Mouse (Mus musculus) thymus, postnatal 10 days (tissue): ENCODE measurements around the gene Kdelc1.

Source experiments
- DNase-seq, 2 experiments: peaks; one replicate each; pipeline ENCODE4 v3.0.0; 2021; ENCODE audit warnings: low spot score in 2 of 2

Gene Kdelc1

DNA sequence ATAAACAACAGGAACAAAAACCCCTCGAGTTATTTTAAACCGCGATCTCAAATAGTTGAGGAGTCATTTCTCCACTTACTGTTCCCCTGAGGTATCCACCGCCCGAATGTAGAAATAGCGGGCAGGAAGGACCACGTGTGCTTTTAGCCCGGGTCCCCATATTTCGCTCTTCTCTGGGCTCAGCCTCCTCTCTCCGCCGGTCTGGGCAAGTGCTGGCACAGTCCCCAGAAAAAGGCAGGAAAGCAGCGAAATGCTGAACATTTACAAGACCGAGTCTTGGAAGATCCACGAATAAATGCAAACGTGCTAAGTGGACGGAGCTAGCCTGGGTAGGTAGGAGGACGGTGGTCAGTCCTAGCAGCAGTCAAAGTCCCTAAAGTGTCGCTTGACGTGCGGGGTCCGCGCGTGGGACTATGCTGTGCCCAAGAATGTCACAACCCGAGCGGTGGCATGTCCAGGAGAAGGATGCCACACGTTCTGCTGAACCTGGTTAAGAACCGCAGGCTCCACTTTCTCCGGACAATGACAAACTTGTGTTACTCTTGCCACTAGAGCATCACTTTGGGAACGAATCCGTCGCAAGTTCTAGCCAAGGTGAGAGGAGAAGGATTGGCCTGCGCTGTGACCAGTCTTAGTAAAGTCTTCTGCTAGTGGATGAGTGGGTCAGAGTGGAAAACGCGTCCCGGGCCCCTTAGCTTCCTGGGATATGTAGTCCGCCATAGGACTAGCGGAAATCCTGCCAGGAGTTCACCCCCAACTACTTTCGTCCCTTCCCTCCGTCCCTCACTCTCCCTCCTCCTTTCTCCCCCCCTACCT, at the start of gene Kdelc1, which contains the start of gene Bivm:
Kdelc1 (minus strand) TSS at position 570 of the 816 bp plus-strand sequence.
Bivm (plus strand) TSS at position 719 of the 816 bp plus-strand sequence.
- DNase-seq, result peak; percentile 61 to 68

DNA sequence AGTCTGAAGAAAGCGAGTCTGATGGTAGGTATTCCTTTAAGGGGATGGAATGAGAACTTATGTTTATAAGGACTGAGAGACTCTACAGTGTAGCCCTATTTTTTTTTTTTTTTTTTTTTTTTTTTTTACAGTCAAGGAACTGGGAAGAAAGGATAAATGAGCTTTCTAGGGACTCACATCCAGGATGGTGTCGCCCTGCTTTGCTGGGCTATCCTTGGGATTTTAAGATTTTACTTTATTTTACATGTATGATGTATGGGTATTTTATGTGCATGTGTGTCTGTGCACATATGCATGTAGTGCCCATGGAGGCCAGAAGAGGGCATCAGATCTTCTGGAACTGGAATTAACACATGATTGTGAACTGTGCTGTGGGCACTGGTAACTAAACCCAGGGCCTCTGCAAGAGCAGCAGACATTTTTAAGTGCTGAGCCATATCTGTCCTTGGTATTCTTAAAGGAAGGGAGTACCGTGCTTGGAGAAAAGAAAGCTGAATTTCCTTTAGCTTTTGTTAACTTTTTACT, 49.3 kb upstream of the Kdelc1 start:
- no peak for DNase-seq

DNA sequence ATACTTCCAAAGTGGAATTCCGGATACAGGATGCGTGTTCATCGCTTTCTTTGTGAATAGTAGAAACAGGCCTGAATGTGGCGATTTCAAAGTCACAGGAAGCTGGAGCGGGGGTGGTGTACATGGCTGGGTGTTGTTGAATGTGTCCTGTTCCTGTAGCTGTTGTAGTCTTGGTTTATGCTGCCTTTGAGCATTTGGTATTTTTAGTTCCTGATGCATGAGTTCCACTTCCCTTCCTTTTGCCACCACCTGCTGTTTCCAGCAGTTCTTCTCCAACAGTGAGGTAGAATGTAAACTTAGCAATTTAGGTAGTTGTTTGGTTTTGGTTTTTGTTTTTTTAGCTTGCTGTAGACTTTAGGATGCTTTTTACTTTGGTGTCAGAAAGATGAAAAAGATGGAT, 43.8 kb upstream of the Kdelc1 start:
- DNase-seq, result no peak

DNA sequence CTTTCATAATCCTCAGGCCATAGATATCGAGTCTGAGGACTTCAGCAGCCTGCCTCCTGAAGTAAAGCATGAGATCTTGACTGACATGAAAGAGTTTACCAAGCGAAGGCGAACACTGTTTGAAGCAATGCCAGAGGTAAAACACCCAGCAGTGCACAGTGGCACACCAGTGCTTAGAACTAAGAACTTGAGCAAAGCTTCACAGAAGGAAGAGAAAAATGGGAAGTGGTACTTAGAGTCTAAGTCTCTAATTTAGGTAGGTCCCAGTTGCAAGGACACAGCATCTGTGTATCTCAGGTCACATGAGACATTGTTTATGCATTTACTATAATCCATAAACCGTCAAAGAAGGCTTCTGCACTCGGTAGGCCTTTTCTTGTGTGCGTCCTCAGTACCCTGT, 43.2 kb upstream of the Kdelc1 start:
- DNase-seq, result no peak

DNA sequence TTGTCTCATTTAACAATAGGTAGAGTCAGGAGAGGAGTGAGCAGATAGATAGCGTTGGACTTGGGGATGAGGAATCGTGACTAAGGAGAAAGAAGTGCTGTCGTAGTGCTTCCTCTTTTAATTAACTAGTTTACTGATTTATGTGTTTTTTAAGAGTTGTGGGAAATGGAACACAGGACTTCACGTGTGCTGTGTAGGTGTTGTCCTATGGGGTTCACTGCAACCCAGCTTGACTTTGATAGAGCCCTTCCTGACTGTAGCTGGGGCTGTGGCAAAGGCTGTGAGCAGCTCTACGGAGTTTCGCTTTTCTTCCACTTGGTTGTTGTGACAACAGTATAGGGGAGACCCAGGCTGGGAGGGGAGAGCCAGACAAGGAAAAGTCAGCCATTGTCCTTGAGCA, 39.7 kb upstream of the Kdelc1 start:
- no peak for DNase-seq

DNA sequence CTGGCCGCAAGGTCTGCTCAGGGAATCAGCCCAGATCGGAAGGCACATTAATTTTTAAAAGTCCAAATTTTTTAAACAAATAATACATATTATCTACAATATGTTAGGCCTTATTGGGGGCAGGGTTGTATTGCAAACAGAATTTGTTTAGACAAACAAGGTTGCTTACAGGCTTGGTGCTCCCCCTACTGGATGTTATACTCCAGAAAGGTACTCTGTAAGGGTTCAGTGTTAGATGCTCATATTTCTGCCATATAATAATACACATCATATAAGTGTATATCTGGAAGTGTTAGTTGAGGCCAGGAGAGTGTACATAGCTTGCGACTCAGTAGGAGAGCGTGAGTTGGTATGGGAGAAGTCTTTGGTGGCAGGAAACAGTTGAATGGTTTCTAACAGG, 36.7 kb upstream of the Kdelc1 start:
- peak in 1 of 2 experiments; percentile 39 for DNase-seq

- no peak for DNase-seq
These were observed 30.1 kb upstream of the Kdelc1 start for GRCm38 (mm10) chr1:44148706-44149105.

GRCm38 (mm10) chr1:44147563-44148381, 29.2 kb upstream of the Kdelc1 start, which contains the start of gene Ercc5:
Gene Ercc5, plus strand, starts transcription at chr1:44147744.
- peak; percentile 74 to 75 for DNase-seq

GRCm38 (mm10) chr1:44142747-44143146, 24.1 kb upstream of the Kdelc1 start:
- no peak for DNase-seq

DNA sequence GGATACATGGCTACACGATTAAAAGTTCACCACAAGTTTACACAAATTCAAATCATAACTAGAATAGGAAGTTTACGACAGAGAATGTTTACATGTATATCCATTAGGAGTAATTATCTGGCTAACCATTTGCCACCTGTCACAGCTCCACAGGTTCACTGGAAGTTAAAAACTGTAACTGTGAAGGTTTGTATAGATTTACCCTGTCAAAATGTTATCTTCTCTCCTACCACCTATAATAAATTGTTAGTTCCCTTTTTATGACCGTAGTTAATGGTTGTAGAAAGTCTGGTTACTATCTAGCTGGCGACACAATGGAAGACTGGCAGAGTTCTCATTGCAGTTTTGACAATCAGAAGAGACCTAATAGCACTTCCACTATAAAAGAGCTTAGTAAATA, 21.6 kb upstream of the Kdelc1 start:
- DNase-seq, result no peak

- DNase-seq, result no peak
These were observed 11.4 kb upstream of the Kdelc1 start for GRCm38 (mm10) chr1:44129929-44130581.

DNA sequence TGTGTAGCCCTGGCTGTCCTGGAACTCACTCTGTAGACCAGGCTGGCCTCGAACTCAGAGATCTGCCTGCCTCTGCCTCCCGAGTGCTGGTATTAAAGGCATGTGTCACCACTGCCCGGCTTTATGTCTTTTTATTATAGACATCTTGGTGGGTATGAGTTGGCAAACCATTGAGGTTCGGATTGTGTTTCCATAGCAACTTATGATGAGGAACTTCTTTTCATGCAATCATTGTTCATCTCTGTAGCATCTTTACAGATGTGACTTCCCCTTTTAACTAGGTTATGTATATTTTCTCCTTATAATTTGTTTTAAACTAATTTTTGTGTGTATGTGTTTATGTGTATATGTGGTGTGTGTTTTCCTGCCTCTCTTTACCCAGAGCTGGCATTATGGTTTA, 7.0 kb upstream of the Kdelc1 start:
- no peak for DNase-seq

DNA sequence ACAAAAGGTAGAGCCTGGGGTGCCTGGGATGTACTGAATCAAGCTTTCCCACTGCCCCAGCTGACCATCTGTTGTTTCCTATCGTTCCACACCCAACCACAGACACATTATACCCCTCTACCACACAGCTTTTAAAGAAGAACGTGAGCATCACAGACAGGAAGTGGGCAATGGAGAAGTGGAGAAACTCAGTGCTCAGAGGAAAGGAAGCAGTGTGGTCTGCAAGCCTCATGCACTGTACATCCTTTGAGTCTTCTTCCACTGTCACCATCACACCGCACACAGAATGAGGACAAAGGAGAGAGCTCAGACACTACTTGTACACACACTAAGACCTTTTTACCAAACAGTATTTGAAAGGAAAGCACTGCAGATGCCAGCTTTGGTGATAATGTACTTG, 3.6 kb upstream of the Kdelc1 start:
- peak; percentile 11 to 29 for DNase-seq

DNA sequence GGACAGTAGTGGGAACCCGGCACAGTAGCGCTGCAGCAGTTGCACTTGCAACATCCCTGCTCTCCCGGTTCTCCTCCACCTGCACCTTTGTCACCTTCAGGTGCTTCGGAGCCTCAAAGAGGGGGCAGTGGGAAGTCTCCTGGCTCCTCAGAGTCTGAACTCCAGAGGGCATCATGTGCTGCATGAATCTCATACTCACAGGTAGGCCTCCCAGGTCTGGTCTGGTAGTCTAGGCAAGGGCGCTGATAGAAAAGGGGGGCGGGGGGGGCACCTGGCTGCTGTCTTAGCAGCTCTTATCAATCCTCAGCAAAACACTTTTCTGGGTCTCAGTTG, 1.4 kb upstream of the Kdelc1 start:
- no peak for DNase-seq

DNA sequence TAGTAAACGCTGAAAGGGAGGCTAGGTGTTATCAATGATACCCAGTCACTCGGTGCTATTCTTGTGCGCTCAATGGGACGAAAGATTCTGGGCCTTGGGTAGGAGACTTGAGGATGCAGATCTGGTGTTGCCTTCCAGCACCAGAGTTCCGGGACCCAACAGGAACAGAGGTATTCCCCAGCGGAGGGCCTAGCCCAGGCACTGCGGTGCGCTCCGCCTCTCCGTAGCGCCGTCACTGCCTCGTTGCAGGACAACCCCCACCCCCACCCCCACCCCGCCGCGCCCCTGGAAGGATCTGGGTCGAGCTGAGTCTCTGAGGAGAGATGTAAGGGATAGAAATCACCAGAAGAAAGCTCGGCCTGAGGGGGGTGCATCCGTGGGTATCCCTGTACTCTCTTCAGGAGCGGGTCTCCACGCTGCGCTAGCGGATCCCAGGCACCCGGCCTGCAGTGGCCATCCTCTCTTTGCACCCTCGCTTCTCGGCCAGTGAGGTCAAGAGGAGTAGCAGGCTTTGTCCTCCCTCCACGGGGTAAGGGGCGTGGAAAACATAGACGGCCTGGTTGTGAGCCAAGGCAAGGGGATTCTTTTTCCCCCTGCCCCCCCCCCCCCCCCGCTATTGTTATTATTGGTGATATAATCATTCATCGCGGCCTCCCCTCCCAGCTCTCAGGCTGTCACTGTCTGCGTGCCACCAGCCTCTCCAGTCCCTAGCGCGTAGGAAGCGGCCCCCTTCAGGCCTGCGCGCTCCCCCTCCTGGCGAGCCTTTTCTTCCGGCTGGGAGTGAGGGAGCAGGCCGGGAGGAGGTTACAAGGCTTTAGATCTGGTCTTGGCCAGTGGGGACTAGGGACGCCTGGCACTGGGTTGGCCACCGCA, 829 bp upstream of the Kdelc1 start:
- peak; percentile 65 to 71 for DNase-seq

DNA sequence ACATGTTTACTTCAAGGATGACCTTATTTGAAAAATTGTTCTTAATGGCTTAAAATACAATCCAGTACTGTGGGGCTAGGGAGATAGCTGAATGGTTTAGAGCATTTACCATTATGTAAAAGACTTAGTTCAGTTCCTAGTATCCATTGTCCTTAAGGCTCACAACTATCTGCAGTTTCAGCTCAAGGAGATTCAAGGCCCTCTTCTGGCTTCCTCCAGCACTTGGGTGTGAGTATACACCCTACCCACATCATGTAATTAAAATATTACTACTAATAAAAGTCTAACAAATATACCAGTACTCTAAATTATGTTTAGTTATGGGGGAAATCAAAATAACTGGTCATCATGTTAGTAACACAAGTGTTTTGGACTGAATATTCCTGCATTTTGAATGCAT, 1.0 kb downstream of the Kdelc1 start:
- no peak for DNase-seq

- DNase-seq, result peak in 1 of 2 experiments; percentile 9
These were observed 15.7 kb downstream of the Kdelc1 start for GRCm38 (mm10) chr1:44102939-44103338.

DNA sequence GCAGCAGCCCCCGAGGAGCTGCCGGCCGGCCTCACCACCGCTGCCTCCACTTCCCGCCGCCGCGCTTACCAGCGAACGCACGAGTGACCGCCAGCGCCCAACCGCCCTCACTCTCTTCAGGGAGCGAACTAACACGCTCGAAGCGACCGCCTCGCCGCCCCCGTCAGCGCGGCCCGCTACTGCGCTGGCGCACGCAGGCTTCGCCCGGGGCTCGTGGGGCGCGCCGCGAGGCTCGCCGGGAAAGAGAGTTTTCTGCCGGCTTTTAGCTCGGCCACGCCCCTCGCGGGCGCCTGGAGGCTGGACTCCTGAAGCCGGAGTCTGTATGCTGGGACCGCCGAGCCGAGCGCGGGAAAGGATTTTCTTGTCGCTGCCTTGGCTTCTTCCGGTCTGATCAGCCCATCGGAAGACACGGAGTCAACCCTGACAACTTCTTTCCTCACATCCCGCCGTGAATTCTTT, 16.3 kb downstream of the Kdelc1 start, which contains the start of gene Tex30:
Tex30 (minus strand) TSS at position 183 of the 459 bp plus-strand sequence.
- DNase-seq, result peak; percentile 88 to 91

DNA sequence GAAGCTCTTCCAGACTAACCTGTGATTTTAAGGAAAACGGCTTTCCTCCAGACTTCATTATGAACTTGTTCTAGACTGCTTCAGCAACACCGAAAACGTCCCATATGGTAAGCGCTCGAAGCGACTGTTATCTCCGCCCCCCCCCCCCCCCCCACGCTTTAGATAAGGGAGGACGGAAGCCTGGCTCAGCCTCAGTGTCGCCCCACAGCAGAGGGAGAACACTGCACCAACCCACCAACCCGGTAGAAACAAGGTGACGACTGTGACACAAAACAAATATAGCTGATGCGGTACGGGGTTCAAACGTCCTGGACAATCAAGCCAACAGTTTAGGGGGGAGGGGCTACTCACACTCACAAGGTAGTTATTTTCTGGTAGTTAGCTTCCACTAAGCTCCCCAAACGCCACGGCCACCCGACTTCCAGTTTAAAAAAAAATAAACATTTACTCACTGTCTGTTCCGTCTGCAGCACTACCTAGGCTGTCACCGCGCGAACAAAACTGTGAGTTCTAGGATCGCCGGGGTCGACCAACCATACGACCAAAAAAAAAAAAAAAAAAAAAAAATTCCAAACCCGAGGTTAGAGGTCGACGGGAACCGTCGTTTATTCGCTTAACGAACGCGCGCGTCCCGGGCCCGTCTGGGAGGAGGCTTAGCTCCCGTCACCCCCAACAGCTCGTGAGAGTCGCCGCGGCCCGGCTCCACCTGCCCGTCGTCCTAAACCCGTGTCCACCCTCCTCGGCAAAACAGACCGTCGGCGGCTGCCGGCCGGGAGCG, 17.0 kb downstream of the Kdelc1 start:
- DNase-seq, result peak; percentile 41 to 49

DNA sequence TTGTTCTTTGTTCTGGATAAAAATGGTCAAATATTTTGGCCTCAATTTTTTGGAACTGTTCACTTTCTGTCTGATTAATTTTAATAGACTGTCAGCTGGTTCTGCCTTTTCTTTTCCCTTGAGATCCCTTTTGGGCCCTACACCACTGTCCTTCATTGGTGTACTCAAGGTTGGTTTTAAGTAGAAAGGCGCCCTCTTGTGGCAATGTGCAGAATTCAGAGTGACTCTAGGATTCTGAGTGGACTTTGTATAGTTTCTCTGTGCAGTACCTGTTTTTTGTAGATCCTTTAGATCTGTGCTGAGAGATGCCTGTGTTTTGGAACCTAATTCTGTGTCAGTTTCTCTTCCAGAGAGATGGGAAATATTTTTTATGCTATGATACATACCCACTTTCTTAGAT, 54.0 kb downstream of the Kdelc1 start:
- peak; percentile 36 to 63 for DNase-seq
